Mouse (Mus musculus): ENCODE data around the gene Adgrl1.

Gene Adgrl1

DNA sequence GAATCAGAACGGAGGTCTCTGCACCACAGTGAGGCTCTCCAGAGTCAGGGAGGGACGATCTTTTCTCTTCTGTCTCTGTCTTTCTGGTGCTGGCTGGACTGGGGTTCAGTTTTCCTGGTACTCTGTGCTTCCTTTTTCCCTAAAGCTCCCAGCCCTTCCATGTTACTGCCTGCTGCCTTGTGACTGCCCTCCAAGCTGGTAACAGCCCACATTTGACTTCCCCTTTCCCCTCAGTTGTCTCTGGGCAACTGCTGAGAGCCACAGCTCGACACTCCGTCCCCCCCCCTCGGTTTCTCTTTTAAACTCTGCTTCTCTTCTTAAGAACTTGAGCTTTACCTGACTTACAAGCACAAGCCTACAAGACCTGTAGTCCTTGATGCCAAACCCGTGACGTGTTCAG lies 89.3 kb downstream of the Adgrl1 start:
- DNase-seq (ENCODE audit: low read depth, low spot score), result no peak

DNA sequence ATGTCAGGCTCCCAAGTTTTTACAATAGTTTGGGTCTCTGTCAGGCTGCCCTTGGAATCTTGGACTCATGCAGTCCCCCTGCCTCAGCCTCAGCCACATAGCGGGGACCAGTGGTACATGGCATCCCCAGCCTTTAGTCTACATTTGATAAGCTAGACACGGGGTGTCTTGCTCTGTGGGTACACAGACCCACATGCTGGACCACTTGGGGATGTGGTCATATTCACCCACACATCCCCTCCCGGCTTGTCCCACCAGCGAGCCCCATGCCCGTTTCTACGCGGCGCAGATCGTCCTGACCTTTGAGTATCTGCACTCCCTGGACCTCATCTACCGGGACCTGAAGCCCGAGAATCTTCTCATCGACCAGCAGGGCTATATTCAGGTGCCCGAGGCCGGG lies 90.3 kb downstream of the Adgrl1 start:
- no peak for DNase-seq (ENCODE audit: low read depth, low spot score)
